Mouse (Mus musculus) C2C12 (cell line): ENCODE measurements around the gene Nrxn1. TPM values are rescaled to one million over a fixed set of nuclear protein-coding genes. Genes with fewer than 3 reads are reported as not detected.

Experiments
- H3K27me3 ChIP-seq: one replicate; pipeline ENCODE4 v1.6.1; 2011; ENCODE audit not compliant: control insufficient read depth, insufficient read depth, insufficient read length
- H3K36me3 ChIP-seq: one replicate; pipeline ENCODE4 v1.6.1; 2011; ENCODE audit not compliant: control insufficient read depth, insufficient read depth
- H3K4me3 ChIP-seq: one replicate; pipeline ENCODE4 v1.5.1; 2011; ENCODE audit warnings: mild to moderate bottlenecking, control low read depth; ENCODE audit not compliant: poor library complexity, insufficient read depth, severe bottlenecking
- H3K79me2 ChIP-seq: one replicate; pipeline ENCODE4 v1.6.1; 2011; ENCODE audit not compliant: control insufficient read depth, insufficient read depth
- H3K79me3 ChIP-seq: one replicate; pipeline ENCODE4 v1.6.1; 2011; ENCODE audit warnings: low read depth, control low read depth
- H3ac ChIP-seq: one replicate; pipeline ENCODE3; 2011; ENCODE audit warnings: low read depth; ENCODE audit not compliant: control insufficient read depth, insufficient read length
- CEBPB ChIP-seq: IDR thresholded peaks from one replicate; pipeline ENCODE4 v1.6.1; 2011; ENCODE audit warnings: low read depth, mild to moderate bottlenecking, control low read depth, moderate library complexity
- CTCF ChIP-seq: IDR thresholded peaks from one replicate; pipeline ENCODE4 v1.5.1; 2011; ENCODE audit not compliant: control insufficient read depth, insufficient read depth, insufficient read length
- FOSL1 ChIP-seq: IDR thresholded peaks from one replicate; pipeline ENCODE4 v1.8.0; 2011; ENCODE audit warnings: mild to moderate bottlenecking, low read length; ENCODE audit not compliant: poor library complexity, insufficient read depth, severe bottlenecking
- MAX ChIP-seq: IDR thresholded peaks from one replicate; pipeline ENCODE4 v1.6.1; 2011; ENCODE audit warnings: mild to moderate bottlenecking, control low read depth
- MYOD1 ChIP-seq: IDR thresholded peaks from one replicate; pipeline ENCODE4 v1.6.1; 2011; ENCODE audit warnings: low read depth; ENCODE audit not compliant: control insufficient read depth, insufficient read length
- MYOG ChIP-seq: IDR thresholded peaks from one replicate; pipeline ENCODE4 v1.6.1; 2011; ENCODE audit not compliant: control insufficient read depth, insufficient read length; ENCODE audit errors: extremely low read depth
- USF1 ChIP-seq: IDR thresholded peaks from one replicate; pipeline ENCODE4 v1.6.1; 2011; ENCODE audit warnings: low read depth, mild to moderate bottlenecking, control low read depth, moderate library complexity
- polyA plus RNA-seq: library from polyadenylated mRNA; unstranded; fragments of >200 nt; fragmentation: generic; extraction: Trizol; gene quantifications from one replicate; pipeline ENCODE4 v1.2.1, GENCODE M21; 2012; ENCODE audit warnings: missing spikeins

Gene Nrxn1
- polyA plus RNA-seq, 1 experiment: 0.22 TPM

GRCm38 (mm10) chr17:90376533-90376932 lies 716.3 kb downstream of the Nrxn1 start:
- Histone ChIP-seq H3K79me3 (no peaks in the 10 kb centered on the region), H3K79me2 (no peaks in the 10 kb centered on the region), H3K27me3 (no peaks in the 10 kb centered on the region), H3K4me3 (no peak overlapping the region), H3K36me3 (no peaks in the 10 kb centered on the region), H3ac (no peak overlapping the region)
- TF ChIP-seq CTCF (no peak), MAX (no peak), CEBPB (no peak), FOSL1 (no peak), USF1 (no peak), MYOD1 (no peak), MYOG (no peak)

- H3K79me3 ChIP-seq: no peaks in the 10 kb centered on the region
- no peak overlapping the region for H3ac ChIP-seq
- no peaks in the 10 kb centered on the region for H3K79me2 ChIP-seq
- TF ChIP-seq FOSL1: no peak
- TF ChIP-seq CEBPB: no peak
- TF ChIP-seq USF1: no peak
- TF ChIP-seq MYOG: no peak
- TF ChIP-seq CTCF: no peak
- no peak for TF ChIP-seq MAX
- TF ChIP-seq MYOD1: no peak
- no peaks in the 10 kb centered on the region for H3K36me3 ChIP-seq
- H3K4me3 ChIP-seq: no peak overlapping the region
- no peaks in the 10 kb centered on the region for H3K27me3 ChIP-seq
Measured at GRCm38 (mm10) chr17:90362169-90362568, 730.7 kb downstream of the Nrxn1 start.

GRCm38 (mm10) chr17:90349385-90350095 lies 743.3 kb downstream of the Nrxn1 start:
- H3K4me3 ChIP-seq: no peak overlapping the region
- H3K79me2 ChIP-seq: no peaks in the 10 kb centered on the region
- H3K79me3 ChIP-seq: no peaks in the 10 kb centered on the region
- no peak for TF ChIP-seq CEBPB
- no peak for TF ChIP-seq USF1
- TF ChIP-seq FOSL1: no peak
- no peak for TF ChIP-seq MYOG
- TF ChIP-seq CTCF: no peak
- no peak for TF ChIP-seq MYOD1
- TF ChIP-seq MAX: no peak
- no peak overlapping the region for H3ac ChIP-seq
- no peaks in the 10 kb centered on the region for H3K36me3 ChIP-seq
- no peaks in the 10 kb centered on the region for H3K27me3 ChIP-seq

- H3K4me3 ChIP-seq: no peak overlapping the region
- H3ac ChIP-seq: no peak overlapping the region
- no peaks in the 10 kb centered on the region for H3K79me2 ChIP-seq
- no peaks in the 10 kb centered on the region for H3K36me3 ChIP-seq
- no peaks in the 10 kb centered on the region for H3K27me3 ChIP-seq
- H3K79me3 ChIP-seq: no peaks in the 10 kb centered on the region
- TF ChIP-seq CEBPB (no peak), MAX (no peak), USF1 (no peak), FOSL1 (no peak), CTCF (no peak), MYOG (no peak), MYOD1 (no peak)
Measured at GRCm38 (mm10) chr17:90346735-90347475, 746.0 kb downstream of the Nrxn1 start.

GRCm38 (mm10) chr17:90333445-90333844 lies 759.4 kb downstream of the Nrxn1 start:
- H3ac ChIP-seq: no peak overlapping the region
- no peaks in the 10 kb centered on the region for H3K27me3 ChIP-seq
- no peak overlapping the region for H3K4me3 ChIP-seq
- TF ChIP-seq MAX (no peak), USF1 (no peak), MYOD1 (no peak)
- no peaks in the 10 kb centered on the region for H3K79me3 ChIP-seq
- H3K36me3 ChIP-seq: no peaks in the 10 kb centered on the region
- no peaks in the 10 kb centered on the region for H3K79me2 ChIP-seq

- H3K36me3 ChIP-seq: no peaks in the 10 kb centered on the region
- H3K4me3 ChIP-seq: no peak overlapping the region
- H3ac ChIP-seq: no peak overlapping the region
- TF ChIP-seq MYOG (no peak), CEBPB (no peak), FOSL1 (no peak), MYOD1 (no peak), USF1 (no peak), MAX (no peak), CTCF (no peak)
- H3K79me2 ChIP-seq: no peaks in the 10 kb centered on the region
- H3K79me3 ChIP-seq: no peaks in the 10 kb centered on the region
- H3K27me3 ChIP-seq: no peaks in the 10 kb centered on the region
Measured at GRCm38 (mm10) chr17:90323674-90324073, 769.2 kb downstream of the Nrxn1 start.
